Mouse (Mus musculus) lung, adult 2 months (tissue): Measurements from ENCODE around the gene Zfp445. TPM values are rescaled to one million over a fixed set of nuclear protein-coding genes. Genes with fewer than 3 reads are reported as not detected.

Experiments used
- DNase-seq: peaks from one replicate; pipeline ENCODE4 v3.0.0; 2022
- H3K4me1 ChIP-seq: fragments of 200-500 bp; 2 replicates; pipeline ENCODE4 v1.6.1; 2011; ENCODE audit warnings: low read length; ENCODE audit not compliant: control insufficient read depth, insufficient read depth
- H3K4me3 ChIP-seq: fragments of 200-500 bp; replicated peaks from 2 replicates; pipeline ENCODE3; 2011; ENCODE audit warnings: low read depth, mild to moderate bottlenecking, control low read depth, low read length; ENCODE audit errors: extremely low read depth
- CTCF ChIP-seq: fragments of 200-500 bp; IDR thresholded peaks from 2 replicates; pipeline ENCODE4 v1.5.1; 2011; ENCODE audit warnings: mild to moderate bottlenecking, low read length, control low read depth; ENCODE audit not compliant: insufficient read depth
- POLR2A ChIP-seq: fragments of 200-500 bp; IDR thresholded peaks from 2 replicates; pipeline ENCODE4 v1.6.1; 2011; ENCODE audit warnings: low read depth, mild to moderate bottlenecking, control low read depth, low read length, borderline replicate concordance; ENCODE audit errors: extremely low read depth
- WGBS: fragments of 180-500 bp; shearing (Covaris S2); methylation state at CpG from one replicate; pipeline ENCODE4 v1.1.7; 2018; 5-methylcytosine and 5-hydroxymethylcytosine counted together
- polyA plus RNA-seq: library from polyadenylated mRNA; depleted of rRNA; stranded (reverse); fragments of >200 nt; gene quantifications from 2 replicates; pipeline ENCODE4 v1.2.3, GENCODE M21; 2012; rRNA removed

The Zfp445 gene
- polyA plus RNA-seq = 23.1 and 36.9 TPM in 2 replicates

- Histone ChIP-seq H3K4me1 (peaks cover 8% of the 10 kb centered on the region), H3K4me3 (peak within 1 kb of the TSS; percentile 90)
- 1% methylated on average over 34 of the region's 34 CpGs for WGBS
- TF ChIP-seq CTCF (no peak), POLR2A (peak; percentile 57; the same call in 1 of the 2 replicates)
- peak; percentile 77 for DNase-seq
Measured at GRCm38 (mm10) chr9:122865697-122866166, at the start of gene Zfp445. Gene Zfp445 (minus strand): TSS chr9:122866006.

GRCm38 (mm10) chr9:122902717-122903535 lies 37.1 kb upstream of the Zfp445 start:
- peak; percentile 24 for DNase-seq
- Histone ChIP-seq H3K4me1 (no peaks in the 10 kb centered on the region), H3K4me3 (peak overlapping the region; percentile 54)
- TF ChIP-seq CTCF (no peak), POLR2A (peak; percentile 26; the same call in 1 of the 2 replicates)
- 18% methylated on average over 32 of the region's 32 CpGs for WGBS

- Histone ChIP-seq H3K4me1 (no peaks in the 10 kb centered on the region), H3K4me3 (no peak overlapping the region)
- 77% methylated on average over 2 of the region's 2 CpGs for WGBS
- TF ChIP-seq POLR2A (no peak), CTCF (no peak)
- no peak for DNase-seq
Measured at GRCm38 (mm10) chr9:122901047-122901446, 35.2 kb upstream of the Zfp445 start.

- WGBS = 7% methylated on average over 54 of the region's 54 CpGs
- TF ChIP-seq CTCF (no peak), POLR2A (peak; percentile 84; the same call in 1 of the 2 replicates)
- Histone ChIP-seq H3K4me3 (peak overlapping the region; percentile 96), H3K4me1 (no peaks in the 10 kb centered on the region; the same call in 1 of the 2 replicates)
- peak; percentile 61 for DNase-seq
Measured at GRCm38 (mm10) chr9:122886372-122887179, 20.8 kb upstream of the Zfp445 start.

GRCm38 (mm10) chr9:122885385-122885784 lies 19.6 kb upstream of the Zfp445 start, which contains the start of gene Zkscan7:
Gene Zkscan7 (plus strand): TSS chr9:122885685.
- Histone ChIP-seq H3K4me1 (no peaks in the 10 kb centered on the region; the same call in 1 of the 2 replicates), H3K4me3 (peak within 1 kb of the TSS; percentile 96)
- TF ChIP-seq CTCF (no peak), POLR2A (no peak)
- WGBS = 92% methylated on average over 3 of the region's 3 CpGs
- no peak for DNase-seq

- Histone ChIP-seq H3K4me3 (no peak overlapping the region), H3K4me1 (no peaks in the 10 kb centered on the region)
- TF ChIP-seq CTCF (no peak), POLR2A (no peak)
- WGBS = 84% methylated on average over 2 of the region's 2 CpGs
- DNase-seq = no peak
Measured at GRCm38 (mm10) chr9:122875145-122875544, 9.3 kb upstream of the Zfp445 start.

GRCm38 (mm10) chr9:122874653-122875052 lies 8.8 kb upstream of the Zfp445 start:
- no peak for DNase-seq
- Histone ChIP-seq H3K4me1 (no peaks in the 10 kb centered on the region), H3K4me3 (no peak overlapping the region)
- 45% methylated on average over 1 of the region's 1 CpGs for WGBS
- TF ChIP-seq CTCF = no peak
- no peak for TF ChIP-seq POLR2A

- H3K4me1 ChIP-seq = no peaks in the 10 kb centered on the region
- TF ChIP-seq CTCF (no peak), POLR2A (no peak)
- DNase-seq = no peak
- 80% methylated on average over 4 of the region's 4 CpGs for WGBS
- H3K4me3 ChIP-seq = no peak overlapping the region
Measured at GRCm38 (mm10) chr9:122872595-122872994, 6.8 kb upstream of the Zfp445 start.

- DNase-seq = no peak
- TF ChIP-seq CTCF = no peak
- no peak for TF ChIP-seq POLR2A
- 61% methylated on average over 4 of the region's 4 CpGs for WGBS
- Histone ChIP-seq H3K4me3 (peak overlapping the region; percentile 90), H3K4me1 (peaks cover 8% of the 10 kb centered on the region)
Measured at GRCm38 (mm10) chr9:122866192-122866591, 386 bp upstream of the Zfp445 start.
